Comparison of ENCODE assay signal across 22 mouse cellular contexts in genomic region chr11:3850315-3850614, GRCm38 (mm10). TPM values are rescaled to one million over a fixed set of nuclear protein-coding genes. Genes with fewer than 3 reads are reported as not detected.
A peak's percentile ranks its signal among the peaks of the same experiment; 100 is the strongest.
DNase-seq lines count a peak whose midpoint lies in the region; ATAC-seq and TF ChIP-seq lines count a peak whose summit lies in the region.
"Had no signal": no experiment of that assay in that cellular context is flagged by ENCODE, and none has a peak within 500 bp of the region (broad histone marks: within the 10 kb centered on the region; RNA-seq: fewer than 3 reads in every experiment).

No protein-coding gene starts in this region.

- H3K27ac ChIP-seq in hindbrain, postnatal 0 days: peak overlapping the region; percentile 59
- no peak overlapping the region for H3K27ac ChIP-seq in hindbrain, embryonic 16.5 days (ENCODE audit: low read depth, low read length)
- H3K27ac ChIP-seq in midbrain, postnatal 0 days (ENCODE audit: low read depth, low read length): no peak overlapping the region
- H3K27ac ChIP-seq in midbrain, embryonic 16.5 days (ENCODE audit: low read length): no peak overlapping the region
- H3K27ac ChIP-seq: embryonic facial prominence, embryonic 15.5 days; heart, embryonic 13.5 days; hindbrain, embryonic 14.5 days; kidney, embryonic 15.5 days; midbrain, embryonic 13.5 days; stomach, embryonic 15.5 days had no signal

- H3K36me3 ChIP-seq in hindbrain, postnatal 0 days (ENCODE audit: insufficient read depth, low read length): no peaks in the 10 kb centered on the region
- no peaks in the 10 kb centered on the region for H3K36me3 ChIP-seq in hindbrain, embryonic 16.5 days (ENCODE audit: control insufficient read depth, insufficient read depth, low read length)
- no peaks in the 10 kb centered on the region for H3K36me3 ChIP-seq in midbrain, postnatal 0 days (ENCODE audit: insufficient read depth, low read length)
- H3K36me3 ChIP-seq in midbrain, embryonic 16.5 days (ENCODE audit: control insufficient read depth, insufficient read depth, low read length): no peaks in the 10 kb centered on the region
- H3K36me3 ChIP-seq: embryonic facial prominence, embryonic 15.5 days; heart, embryonic 13.5 days; kidney, embryonic 15.5 days; midbrain, embryonic 13.5 days; stomach, embryonic 15.5 days had no signal

- TF ChIP-seq CTCF in hindbrain, postnatal 0 days (IDR thresholded peaks at IDR 0.05; ENCODE audit: low read depth): no peak
- TF ChIP-seq CTCF in midbrain, postnatal 0 days (IDR thresholded peaks at IDR 0.05): no peak

- H3K4me3 ChIP-seq in hindbrain, postnatal 0 days (ENCODE audit: low read length): no peak overlapping the region
- no peak overlapping the region for H3K4me3 ChIP-seq in hindbrain, embryonic 16.5 days (ENCODE audit: low read length)
- no peak overlapping the region for H3K4me3 ChIP-seq in midbrain, postnatal 0 days (ENCODE audit: low read depth, low read length)
- no peak overlapping the region for H3K4me3 ChIP-seq in midbrain, embryonic 16.5 days (ENCODE audit: low read depth, low read length)
- H3K4me3 ChIP-seq: embryonic facial prominence, embryonic 15.5 days; heart, embryonic 13.5 days; kidney, embryonic 15.5 days; midbrain, embryonic 13.5 days; myocyte; stomach, embryonic 15.5 days had no signal

- no peak overlapping the region for H3K9ac ChIP-seq in hindbrain, postnatal 0 days (replicated peaks; ENCODE audit: low read length)
- H3K9ac ChIP-seq in hindbrain, embryonic 16.5 days (ENCODE audit: low read depth, low read length): no peak overlapping the region
- no peak overlapping the region for H3K9ac ChIP-seq in midbrain, postnatal 0 days (replicated peaks; ENCODE audit: low read length, poor library complexity, severe bottlenecking)
- H3K9ac ChIP-seq in midbrain, embryonic 16.5 days (ENCODE audit: low read depth, low read length): no peak overlapping the region
- H3K9ac ChIP-seq: embryonic facial prominence, embryonic 15.5 days; heart, embryonic 13.5 days; hindbrain, embryonic 14.5 days; kidney, embryonic 15.5 days; midbrain, embryonic 13.5 days; stomach, embryonic 15.5 days had no signal

- no peaks in the 10 kb centered on the region for H3K27me3 ChIP-seq in hindbrain, postnatal 0 days (ENCODE audit: insufficient read depth, low read length)
- H3K27me3 ChIP-seq in hindbrain, embryonic 16.5 days (replicated peaks; ENCODE audit: control insufficient read depth, insufficient read depth, low read length): no peaks in the 10 kb centered on the region
- no peaks in the 10 kb centered on the region for H3K27me3 ChIP-seq in midbrain, postnatal 0 days (ENCODE audit: insufficient read depth, low read length)
- H3K27me3 ChIP-seq in midbrain, embryonic 16.5 days (ENCODE audit: control insufficient read depth, insufficient read depth, low read depth, low read length): no peaks in the 10 kb centered on the region
- H3K27me3 ChIP-seq: embryonic facial prominence, embryonic 15.5 days; heart, embryonic 13.5 days; kidney, embryonic 15.5 days; midbrain, embryonic 13.5 days; stomach, embryonic 15.5 days had no signal

- no peaks in the 10 kb centered on the region for H3K4me1 ChIP-seq in hindbrain, postnatal 0 days (ENCODE audit: insufficient read depth, low read length)
- peaks cover 3% of the 10 kb centered on the region; the same call in 1 of the 2 replicates for H3K4me1 ChIP-seq in hindbrain, embryonic 16.5 days (ENCODE audit: control insufficient read depth, insufficient read depth, low read depth, low read length)
- no peaks in the 10 kb centered on the region for H3K4me1 ChIP-seq in midbrain, postnatal 0 days (ENCODE audit: insufficient read depth, low read length)
- no peaks in the 10 kb centered on the region for H3K4me1 ChIP-seq in midbrain, embryonic 16.5 days (ENCODE audit: control insufficient read depth, insufficient read depth, low read length)
- H3K4me1 ChIP-seq: embryonic facial prominence, embryonic 15.5 days; midbrain, embryonic 13.5 days; stomach, embryonic 15.5 days had no signal

- intact Hi-C loops in left cerebral cortex, postnatal 25 days (cut with DNase I): no loop called here

- H3K4me2 ChIP-seq in hindbrain, postnatal 0 days (ENCODE audit: low read depth, low read length): no peak overlapping the region
- no peak overlapping the region for H3K4me2 ChIP-seq in hindbrain, embryonic 16.5 days (ENCODE audit: low read length)
- no peak overlapping the region for H3K4me2 ChIP-seq in midbrain, postnatal 0 days (ENCODE audit: low read depth, low read length, poor library complexity, severe bottlenecking)
- no peak overlapping the region for H3K4me2 ChIP-seq in midbrain, embryonic 16.5 days (ENCODE audit: low read length)
- H3K4me2 ChIP-seq: embryonic facial prominence, embryonic 15.5 days; heart, embryonic 13.5 days; hindbrain, embryonic 14.5 days; kidney, embryonic 15.5 days; midbrain, embryonic 13.5 days; stomach, embryonic 15.5 days had no signal

- no peak for DNase-seq in hindbrain, postnatal 0 days (ENCODE audit: low spot score)
- peak; percentile 24 for DNase-seq in midbrain, postnatal 0 days (ENCODE audit: low spot score)
- DNase-seq in left cerebral cortex, postnatal 25 days (ENCODE audit: low spot score in 2 of 2): peak; percentile 50 to 86
- peak; percentile 48 for DNase-seq in right cerebral cortex, postnatal 25 days
- DNase-seq: gastrocnemius, postnatal 10 days; liver; retina, postnatal 1 day; thymus, postnatal 25 days had no signal

- 62% methylated on average over 2 of the region's 2 CpGs for WGBS in hindbrain, postnatal 0 days
- WGBS in hindbrain, embryonic 16.5 days: 75% methylated on average over 2 of the region's 2 CpGs
- WGBS in midbrain, postnatal 0 days: 85% methylated on average over 2 of the region's 2 CpGs
- 79% methylated on average over 2 of the region's 2 CpGs for WGBS in midbrain, embryonic 16.5 days

- H3K9me3 ChIP-seq in hindbrain, postnatal 0 days (ENCODE audit: low read length): no peaks in the 10 kb centered on the region
- no peaks in the 10 kb centered on the region for H3K9me3 ChIP-seq in hindbrain, embryonic 16.5 days (ENCODE audit: control insufficient read depth, low read length)
- no peaks in the 10 kb centered on the region for H3K9me3 ChIP-seq in midbrain, postnatal 0 days (ENCODE audit: low read length)
- H3K9me3 ChIP-seq in midbrain, embryonic 16.5 days (replicated peaks; ENCODE audit: control insufficient read depth, low read length, poor library complexity, severe bottlenecking): no peaks in the 10 kb centered on the region; the same call in 1 of the 2 replicates
- H3K9me3 ChIP-seq: embryonic facial prominence, embryonic 15.5 days; heart, embryonic 13.5 days; kidney, embryonic 15.5 days; midbrain, embryonic 13.5 days; stomach, embryonic 15.5 days had no signal

- peak; percentile 21; the same call in 1 of the 2 replicates for ATAC-seq in hindbrain, postnatal 0 days
- no peak for ATAC-seq in hindbrain, embryonic 16.5 days
- ATAC-seq in midbrain, postnatal 0 days (ENCODE audit: low FRiP score): no peak
- no peak for ATAC-seq in midbrain, embryonic 16.5 days
- ATAC-seq in CD4-positive, CD25-positive, alpha-beta regulatory T cell, adult 4 months: no peak
- ATAC-seq: forebrain, embryonic 16.5 days; intestine, embryonic 16.5 days; lung, postnatal 0 days; midbrain, embryonic 13.5 days had no signal

RNA-seq across cellular contexts. Expression of gene Osbp2, which starts 13.4 kb away (rescaled TPM):
- total RNA-seq in hindbrain, postnatal 0 days (2014; rRNA removed): 78.3 and 87.5 TPM in 2 replicates
- polyA plus RNA-seq in hindbrain, postnatal 0 days (2015; fragmentation: Nextera tagmentation; extraction: Ambion mirVana): 33.8 and 39.7 TPM in 2 replicates
- polyA plus RNA-seq in hindbrain, embryonic 16.5 days (2015; fragmentation: Nextera tagmentation; extraction: Ambion mirVana): 34.8 and 36.2 TPM in 2 replicates
- 67.2 and 96.0 TPM in 2 replicates for total RNA-seq in midbrain, postnatal 0 days (2014; rRNA removed)
- 51.8 and 52.5 TPM in 2 replicates for polyA plus RNA-seq in midbrain, postnatal 0 days (2015; fragmentation: Nextera tagmentation; extraction: Ambion mirVana)
- 35.7 and 40.9 TPM in 2 replicates for polyA plus RNA-seq in midbrain, embryonic 16.5 days (2015; fragmentation: Nextera tagmentation; extraction: Ambion mirVana)
- 100 to 1,000 TPM; 133 TPM for total RNA-seq in left cerebral cortex, postnatal 25 days (2021)
- polyA plus RNA-seq in CD4-positive, CD25-positive, alpha-beta regulatory T cell, adult 4 months (2017; shearing (Covaris generic)): not detected

RNA-seq across cellular contexts. Expression of gene 4921536K21Rik, which starts 44.6 kb away (rescaled TPM):
- 0.21 and 0.90 TPM in 2 replicates for total RNA-seq in hindbrain, postnatal 0 days (2014; rRNA removed)
- 0.41 and 0.42 TPM in 2 replicates for polyA plus RNA-seq in hindbrain, postnatal 0 days (2015; fragmentation: Nextera tagmentation; extraction: Ambion mirVana)
- polyA plus RNA-seq in hindbrain, embryonic 16.5 days (2015; fragmentation: Nextera tagmentation; extraction: Ambion mirVana): 0.62 and 0.88 TPM in 2 replicates
- 0.49 and 0.61 TPM in 2 replicates for total RNA-seq in midbrain, postnatal 0 days (2014; rRNA removed)
- polyA plus RNA-seq in midbrain, postnatal 0 days (2015; fragmentation: Nextera tagmentation; extraction: Ambion mirVana): 0.28 and 0.41 TPM in 2 replicates
- 0.80 and 0.87 TPM in 2 replicates for polyA plus RNA-seq in midbrain, embryonic 16.5 days (2015; fragmentation: Nextera tagmentation; extraction: Ambion mirVana)
- under 1 TPM; 0.25 to 0.39 TPM for total RNA-seq in left cerebral cortex, postnatal 25 days (2021)
- polyA plus RNA-seq in CD4-positive, CD25-positive, alpha-beta regulatory T cell, adult 4 months (2017; shearing (Covaris generic)): not detected
- polyA plus RNA-seq: liver, embryonic 16.5 days had no signal

RNA-seq across cellular contexts. Expression of gene Dusp18, which starts 44.8 kb away (rescaled TPM):
- 14.4 and 16.9 TPM in 2 replicates for total RNA-seq in hindbrain, postnatal 0 days (2014; rRNA removed)
- polyA plus RNA-seq in hindbrain, postnatal 0 days (2015; fragmentation: Nextera tagmentation; extraction: Ambion mirVana): 15.4 and 16.3 TPM in 2 replicates
- polyA plus RNA-seq in hindbrain, embryonic 16.5 days (2015; fragmentation: Nextera tagmentation; extraction: Ambion mirVana): 30.0 and 30.5 TPM in 2 replicates
- total RNA-seq in midbrain, postnatal 0 days (2014; rRNA removed): 20.7 and 23.7 TPM in 2 replicates
- polyA plus RNA-seq in midbrain, postnatal 0 days (2015; fragmentation: Nextera tagmentation; extraction: Ambion mirVana): 20.5 and 24.1 TPM in 2 replicates
- 43.5 and 48.4 TPM in 2 replicates for polyA plus RNA-seq in midbrain, embryonic 16.5 days (2015; fragmentation: Nextera tagmentation; extraction: Ambion mirVana)
- 10 to 100 TPM; 28.8 to 32.5 TPM for total RNA-seq in left cerebral cortex, postnatal 25 days (2021)
- polyA plus RNA-seq in CD4-positive, CD25-positive, alpha-beta regulatory T cell, adult 4 months (2017; shearing (Covaris generic)): under 1 TPM; 0.36 to 0.63 TPM

Comparison
In these comparisons a context has a peak if more than half of its experiments do, and no peak if none do; other contexts are left out.
1. RNA of gene Osbp2, which starts 13.4 kb away (polyA plus RNA-seq): 51.8 to 52.5 TPM in midbrain, postnatal 0 days, 35.7 to 40.9 TPM in midbrain, embryonic 16.5 days, 33.8 to 39.7 TPM in hindbrain, postnatal 0 days and 34.8 to 36.2 TPM in hindbrain, embryonic 16.5 days; not detected in CD4-positive, CD25-positive, alpha-beta regulatory T cell, adult 4 months; every median in the first group is over 10 times any median in the second.
2. RNA of gene Dusp18, which starts 44.8 kb away (polyA plus RNA-seq): 43.5 to 48.4 TPM in midbrain, embryonic 16.5 days, 30.0 to 30.5 TPM in hindbrain, embryonic 16.5 days, 20.5 to 24.1 TPM in midbrain, postnatal 0 days and 15.4 to 16.3 TPM in hindbrain, postnatal 0 days; 0.36 to 0.63 TPM in CD4-positive, CD25-positive, alpha-beta regulatory T cell, adult 4 months; every median in the first group is over 10 times any median in the second.